Mouse (Mus musculus): ENCODE measurements around the gene Phf5a.

Phf5a gene

DNA sequence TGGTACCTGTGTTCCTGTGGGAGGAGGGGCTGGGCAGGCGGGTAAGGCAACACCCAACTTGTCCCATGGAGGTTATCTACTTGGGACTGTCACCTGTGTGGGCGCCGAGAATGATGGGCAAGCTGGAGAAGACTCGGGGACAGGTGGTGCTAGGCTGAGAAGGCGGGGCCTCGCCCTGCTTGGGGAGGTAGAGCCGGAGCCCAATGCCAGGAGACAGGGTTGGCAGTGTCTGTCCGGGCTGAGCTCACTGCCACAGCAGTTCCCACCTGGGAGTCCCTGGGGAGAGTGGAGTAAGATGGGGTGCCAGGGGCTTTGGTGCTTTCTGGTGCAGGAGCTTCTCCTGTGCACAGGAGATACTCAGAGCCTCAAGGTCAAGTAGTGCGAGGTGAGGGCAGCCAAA is 22.6 kb downstream of the Phf5a start:
- no peak for DNase-seq (ENCODE audit: extremely low spot score, low read depth, low spot score)

GRCm38 (mm10) chr15:81848301-81848700 is 23.4 kb downstream of the Phf5a start:
- no peak for DNase-seq (ENCODE audit: extremely low spot score, low read depth, low spot score)

GRCm38 (mm10) chr15:81847861-81848260 is 23.9 kb downstream of the Phf5a start:
- no peak for DNase-seq (ENCODE audit: extremely low spot score, low read depth, low spot score)

- DNase-seq (ENCODE audit: extremely low spot score, low read depth, low spot score), result no peak
These were observed 24.6 kb downstream of the Phf5a start for GRCm38 (mm10) chr15:81847161-81847560.

DNA sequence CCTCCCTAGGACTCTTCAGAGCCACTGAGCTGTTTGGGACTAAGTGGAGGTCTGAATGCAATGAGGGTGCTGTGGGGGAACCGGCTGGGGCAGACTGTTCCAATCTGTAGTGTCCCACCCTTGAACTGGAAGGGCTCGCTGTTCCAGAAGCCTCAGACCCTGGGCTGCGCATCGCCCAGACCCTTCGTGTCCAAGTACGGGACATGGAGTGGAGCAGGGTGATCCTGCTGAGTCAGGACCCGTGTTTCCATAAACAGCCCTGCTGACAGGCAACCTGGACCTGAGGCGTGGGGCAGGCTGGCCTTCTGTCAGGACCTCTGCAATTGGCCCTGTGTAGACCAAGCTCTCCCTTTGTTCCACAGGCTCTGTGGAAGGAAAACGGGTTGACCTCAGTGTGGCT is 25.0 kb downstream of the Phf5a start:
- DNase-seq (ENCODE audit: extremely low spot score, low read depth, low spot score), result no peak

DNA sequence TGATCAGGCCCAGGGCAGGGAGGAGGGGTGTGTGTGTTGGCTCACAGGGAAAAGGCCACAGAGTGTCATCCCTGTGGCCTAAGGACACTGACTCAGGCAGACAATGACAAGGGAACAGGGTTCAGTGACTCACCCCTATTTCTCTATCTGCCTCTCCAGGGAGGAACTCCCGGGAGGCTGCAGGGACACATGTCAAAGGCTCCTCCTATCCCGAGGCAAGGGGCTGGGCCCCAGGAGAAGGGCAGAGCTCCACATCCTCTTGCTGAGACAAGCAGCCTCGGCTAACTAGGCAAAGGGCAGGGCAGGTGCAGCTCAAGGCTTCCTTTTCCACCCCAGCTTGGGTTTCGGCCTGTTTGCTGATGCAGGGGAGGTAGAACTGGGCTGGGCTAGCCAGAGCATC is 26.0 kb downstream of the Phf5a start:
- no peak for DNase-seq (ENCODE audit: extremely low spot score, low read depth, low spot score)

DNA sequence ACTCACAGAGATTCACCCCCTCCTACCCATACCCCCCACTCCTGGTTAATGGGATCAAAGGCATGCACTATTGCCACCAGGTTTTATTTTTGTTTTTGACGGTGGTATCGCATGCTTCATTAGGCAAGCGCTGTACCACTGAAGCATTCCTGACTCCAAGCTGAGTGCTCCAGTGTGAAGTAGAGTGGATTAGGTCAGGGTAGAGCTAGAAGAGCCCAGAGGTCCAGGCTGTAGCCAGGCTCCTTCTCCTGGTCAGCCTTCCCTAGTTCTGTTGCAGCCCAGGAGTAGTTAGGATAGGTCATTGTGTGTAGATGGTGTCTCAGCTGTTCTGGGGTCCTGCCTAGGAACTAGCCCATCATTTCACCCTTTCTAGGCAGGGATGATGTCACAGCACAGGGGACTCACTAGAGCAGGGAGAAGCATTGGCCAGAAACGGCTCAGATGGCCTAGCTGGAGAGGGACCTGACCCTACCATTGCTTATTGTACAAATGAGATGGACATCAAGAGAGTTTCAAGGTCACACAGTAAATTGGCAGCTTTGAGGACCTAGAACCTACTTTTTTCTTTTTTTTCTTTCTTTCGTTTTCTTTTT is 26.6 kb downstream of the Phf5a start:
- no peak for DNase-seq (ENCODE audit: extremely low spot score, low read depth, low spot score)

- no peak for DNase-seq (ENCODE audit: extremely low spot score, low read depth, low spot score)
These were observed 29.4 kb downstream of the Phf5a start for GRCm38 (mm10) chr15:81842275-81842674.

GRCm38 (mm10) chr15:81840306-81840705 is 31.4 kb downstream of the Phf5a start:
- DNase-seq (ENCODE audit: extremely low spot score, low read depth, low spot score), result no peak

- DNase-seq (ENCODE audit: extremely low spot score, low read depth, low spot score), result no peak
These were observed 32.1 kb downstream of the Phf5a start for GRCm38 (mm10) chr15:81839634-81840033.

DNA sequence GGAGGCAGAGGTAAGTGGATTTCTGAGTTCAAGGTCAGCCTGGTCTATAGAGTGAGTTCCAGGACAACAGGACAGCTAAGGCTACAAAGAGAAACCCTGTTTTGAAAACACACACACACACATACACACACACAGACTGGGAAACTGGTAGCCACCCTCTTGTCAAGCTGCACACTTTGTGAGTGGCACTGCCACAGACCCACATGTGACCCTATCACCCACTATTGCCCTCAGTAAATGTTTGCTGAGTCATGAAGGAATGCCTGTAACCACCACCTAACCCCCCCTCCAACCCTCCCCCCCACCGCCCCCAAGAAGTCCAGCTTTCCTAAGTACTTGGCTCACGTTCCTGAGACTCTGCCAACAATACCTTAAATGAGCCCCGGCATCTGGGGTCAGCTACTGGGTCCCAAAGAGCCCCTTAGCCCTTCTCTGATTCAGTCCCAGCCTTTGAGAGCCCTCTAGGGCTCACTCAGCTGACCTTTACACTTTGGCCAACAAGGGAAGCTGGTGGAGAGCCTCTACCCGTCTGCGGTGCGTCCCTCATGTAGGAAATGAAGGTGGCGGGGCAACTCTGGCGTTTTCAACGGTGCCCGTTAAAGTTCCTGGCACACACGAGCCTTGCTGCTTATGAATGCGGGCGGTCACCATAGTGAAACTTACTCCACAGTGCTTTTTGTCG is 33.0 kb downstream of the Phf5a start:
- DNase-seq (ENCODE audit: extremely low spot score, low read depth, low spot score), result no peak

- no peak for DNase-seq (ENCODE audit: extremely low spot score, low read depth, low spot score)
These were observed 34.5 kb downstream of the Phf5a start for GRCm38 (mm10) chr15:81836966-81837920.

DNA sequence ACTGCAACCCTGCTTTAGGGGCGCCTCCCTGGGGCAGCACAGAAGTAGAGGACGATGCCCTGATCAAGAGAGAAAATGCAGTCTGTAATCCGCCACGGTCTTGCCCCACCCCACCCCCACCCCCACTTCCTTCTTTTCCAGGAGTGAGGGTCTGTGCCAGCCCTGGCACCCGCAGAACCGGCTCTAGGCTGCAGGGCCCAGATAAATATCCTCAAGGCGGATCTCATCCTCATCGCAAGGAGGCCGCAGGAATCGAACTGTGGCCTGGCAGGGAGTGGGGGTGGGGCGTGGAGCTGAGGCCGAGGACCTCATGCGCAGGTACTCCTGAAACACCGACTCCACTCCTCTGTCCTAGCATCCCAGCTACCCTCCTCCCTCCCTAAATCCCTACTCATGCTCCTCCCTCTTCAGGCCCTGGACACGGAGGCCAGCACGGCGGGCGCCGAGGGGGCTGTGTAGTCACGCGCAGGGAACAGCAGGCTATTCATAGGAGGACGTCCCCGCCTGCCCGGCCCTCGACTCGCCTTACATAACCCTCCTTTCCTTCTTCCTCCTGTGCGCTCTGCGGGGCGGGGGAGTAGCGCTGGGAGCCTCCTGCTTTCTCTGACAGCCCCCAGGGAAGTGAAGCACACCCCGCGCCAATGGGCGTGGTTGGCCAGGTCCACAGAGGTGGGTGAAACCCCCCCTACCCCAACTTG is 35.4 kb downstream of the Phf5a start:
- no peak for DNase-seq (ENCODE audit: extremely low spot score, low read depth, low spot score)

DNA sequence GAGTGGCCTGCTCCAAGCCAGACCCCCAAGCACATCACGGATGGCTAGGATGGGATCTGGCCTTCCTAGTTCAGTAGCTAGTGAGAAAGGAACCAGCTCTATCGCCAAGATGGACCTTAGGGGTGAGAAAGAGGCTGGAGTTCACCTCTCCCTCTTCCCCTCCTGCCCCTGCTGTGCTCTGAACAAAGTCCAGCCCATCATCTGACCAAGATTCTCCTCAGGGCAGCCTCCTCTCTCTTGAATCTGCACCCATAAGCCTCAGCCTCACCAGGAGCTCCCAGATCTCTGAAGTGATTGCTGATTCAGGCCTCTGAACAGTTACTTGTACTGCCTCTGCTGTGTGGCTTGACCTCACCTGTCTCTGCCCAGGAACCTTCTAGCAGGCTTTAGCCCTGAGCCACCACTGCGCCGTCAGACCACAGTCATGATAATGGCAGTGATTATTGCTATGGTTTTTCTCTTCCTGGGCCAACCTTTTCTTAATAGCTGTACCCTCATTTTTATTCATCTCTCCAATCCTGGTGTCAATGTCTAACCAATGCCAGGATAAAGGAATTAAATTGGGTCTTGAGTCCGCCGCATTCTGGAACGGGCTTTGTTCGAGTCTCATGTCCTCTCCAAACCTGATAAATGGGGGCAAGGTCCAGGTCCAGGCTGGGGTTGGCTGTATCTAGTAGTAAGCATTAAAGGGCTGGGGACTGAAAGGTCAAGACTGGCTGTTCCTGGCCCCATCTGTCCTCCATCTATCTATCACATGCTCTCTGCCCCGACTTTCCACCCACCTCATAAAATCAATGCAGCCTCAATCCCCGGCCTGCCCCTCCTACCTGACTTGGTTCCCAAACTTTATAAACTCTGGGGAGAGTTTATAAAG is 36.5 kb downstream of the Phf5a start:
- no peak for DNase-seq (ENCODE audit: extremely low spot score, low read depth, low spot score)

DNA sequence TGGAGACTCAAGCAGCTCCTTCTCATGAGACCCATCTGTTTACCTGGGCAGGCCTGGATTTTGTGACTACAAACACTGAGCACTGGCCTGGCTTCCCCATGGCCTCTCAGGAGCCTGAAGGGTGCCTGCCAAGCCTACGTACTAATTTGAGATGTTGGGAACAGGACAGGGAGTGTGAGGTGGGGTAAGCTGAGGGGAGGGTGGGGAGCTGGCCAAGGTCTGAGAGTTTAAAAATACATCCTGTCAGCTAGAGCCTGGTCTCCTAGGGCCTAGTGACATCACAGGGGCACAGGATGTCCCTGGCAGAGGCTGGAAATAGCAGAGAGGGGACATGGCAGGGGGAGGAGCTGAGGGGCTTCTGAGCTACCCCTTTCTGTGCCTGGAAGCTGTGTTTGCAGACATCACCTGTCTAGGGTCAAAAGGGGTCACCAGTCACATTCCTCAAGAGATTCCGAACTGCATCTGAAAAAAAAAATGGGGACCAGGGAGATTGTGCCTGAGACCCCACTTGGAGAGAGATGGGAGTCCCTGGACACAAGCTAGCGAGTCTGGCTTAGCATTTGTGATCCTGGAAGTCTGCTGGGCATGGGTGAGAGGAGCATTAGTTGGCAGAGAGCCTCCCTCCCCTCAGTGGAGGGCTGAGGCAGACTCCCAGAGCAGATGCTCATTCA is 37.4 kb downstream of the Phf5a start:
- no peak for DNase-seq (ENCODE audit: extremely low spot score, low read depth, low spot score)

- no peak for DNase-seq (ENCODE audit: extremely low spot score, low read depth, low spot score)
These were observed 38.2 kb downstream of the Phf5a start for GRCm38 (mm10) chr15:81833481-81833880.

GRCm38 (mm10) chr15:81832219-81832618 is 39.5 kb downstream of the Phf5a start:
- DNase-seq (ENCODE audit: extremely low spot score, low read depth, low spot score), result no peak

- DNase-seq (ENCODE audit: extremely low spot score, low read depth, low spot score), result peak; percentile 93
These were observed 40.4 kb downstream of the Phf5a start for GRCm38 (mm10) chr15:81831136-81831825.

GRCm38 (mm10) chr15:81830530-81830929 is 41.2 kb downstream of the Phf5a start:
- DNase-seq (ENCODE audit: extremely low spot score, low read depth, low spot score), result no peak
